Mouse (Mus musculus) liver, embryonic 14.5 days (tissue): ENCODE measurements around the gene Edc4. TPM values are rescaled to one million over a fixed set of nuclear protein-coding genes. Genes with fewer than 3 reads are reported as not detected.
A peak's percentile ranks its signal among the peaks of the same experiment; 100 is the strongest.

Source experiments
- ATAC-seq: fragments of 200-750 bp; cut with Nextera tagmentation; 2 replicates; pipeline ENCODE4 v1.8.0; 2017; ENCODE audit warnings: moderate number of reproducible peaks, mild to moderate bottlenecking, moderate library complexity; ENCODE audit not compliant: insufficient read depth
- DNase-seq, 3 experiments: peaks; one replicate each; pipeline ENCODE4 v3.0.0-alpha.2; 2012 to 2013; ENCODE audit warnings: low read depth in 3 of 3, low spot score in 3 of 3
- H3K27ac ChIP-seq: fragments of 300-500 bp; sonication (generic); 2 replicates; pipeline ENCODE4 v1.5.1; 2014; ENCODE audit warnings: moderate library complexity, mild to moderate bottlenecking, control low read depth, inconsistent platforms
- H3K27me3 ChIP-seq: fragments of 300-500 bp; sonication (generic); 2 replicates; pipeline ENCODE4 v1.6.1; 2014; ENCODE audit warnings: mild to moderate bottlenecking, low read length, moderate library complexity; ENCODE audit not compliant: control insufficient read depth, insufficient read depth
- H3K36me3 ChIP-seq: fragments of 300-500 bp; sonication (generic); replicated peaks from 2 replicates; pipeline ENCODE4 v1.6.1; 2014; ENCODE audit warnings: low read depth; ENCODE audit not compliant: control insufficient read depth, insufficient read depth
- H3K4me1 ChIP-seq, 2 experiments: fragments of 200-500 bp in 1 of 2; fragments of 300-500 bp in 1 of 2; sonication (generic) in 1 of 2; replicated peaks; 2 replicates each; pipeline ENCODE4 v1.6.1; 2012 to 2014; ENCODE audit warnings: antibody characterized with exemption in 1 of 2, inconsistent platforms in 1 of 2, low read length in 1 of 2; ENCODE audit not compliant: control insufficient read depth in 2 of 2, insufficient read depth in 2 of 2
- H3K4me2 ChIP-seq: fragments of 300-500 bp; sonication (generic); 2 replicates; pipeline ENCODE4 v1.6.1; 2014; ENCODE audit warnings: low read depth, mild to moderate bottlenecking, control low read depth, moderate library complexity
- H3K4me3 ChIP-seq, 2 experiments: fragments of 200-500 bp in 1 of 2; fragments of 300-500 bp in 1 of 2; sonication (generic) in 1 of 2; 2 replicates each; pipeline ENCODE4 v1.5.1; 2012 to 2014; ENCODE audit warnings: low read depth in 2 of 2, low read length in 2 of 2, mild to moderate bottlenecking in 2 of 2, control low read depth in 1 of 2, inconsistent platforms in 1 of 2, moderate library complexity in 1 of 2; ENCODE audit not compliant: insufficient read depth in 1 of 2
- H3K9ac ChIP-seq: fragments of 300-500 bp; sonication (generic); replicated peaks from 2 replicates; pipeline ENCODE4 v1.6.1; 2014; ENCODE audit warnings: mild to moderate bottlenecking, control low read depth, moderate library complexity
- H3K9me3 ChIP-seq: fragments of 300-500 bp; sonication (generic); 2 replicates; pipeline ENCODE4 v1.6.1; 2016; ENCODE audit warnings: low read length, mixed read lengths; ENCODE audit not compliant: control insufficient read depth
- CTCF ChIP-seq: IDR thresholded peaks from 2 replicates; pipeline ENCODE4 v1.5.1; 2016; ENCODE audit warnings: antibody characterized with exemption, low read depth, control low read depth
- EP300 ChIP-seq: IDR thresholded peaks from 2 replicates; pipeline ENCODE4 v1.6.1; 2016; ENCODE audit warnings: antibody characterized with exemption, low read depth
- WGBS: fragments of 180-500 bp; shearing (Covaris S2); extraction: QIAGEN DNeasy Blood & Tissue Kit; methylation state at CpG from one replicate; pipeline ENCODE4 v1.1.7; 2014; ENCODE audit not compliant: insufficient replicate concordance; 5-methylcytosine and 5-hydroxymethylcytosine counted together
- polyA plus RNA-seq, 2 experiments: library from polyadenylated mRNA; depleted of rRNA in 1 of 2; stranded (reverse) in 1 of 2; unstranded in 1 of 2; fragments of >200 nt; fragmentation: Nextera tagmentation in 1 of 2; extraction: Ambion mirVana in 1 of 2; gene quantifications; 2 replicates each; pipeline versions ENCODE4 v1.2.1 to v1.2.3; 2012 to 2014

Edc4 gene
- polyA plus RNA-seq, 2 experiments: 9.9 to 17.5 TPM

GRCm38 (mm10) chr8:105893339-105893738, 12.7 kb downstream of the Edc4 start, which contains the start of gene Nrn1l:
Gene Nrn1l, plus strand, starts transcription at chr8:105893567.
- peak; percentile 56 for ATAC-seq
- Histone ChIP-seq H3K36me3 (peaks cover 35% of the 10 kb centered on the region), H3K27me3 (no peaks in the 10 kb centered on the region), H3K27ac (no peak within 1 kb of the TSS), H3K9me3 (no peaks in the 10 kb centered on the region), H3K9ac (no peak within 1 kb of the TSS), H3K4me3 (no peak within 1 kb of the TSS), H3K4me1 (no peaks in the 10 kb centered on the region), H3K4me2 (no peak within 1 kb of the TSS)
- peak in 1 of 3 experiments; percentile 20 for DNase-seq
- no peak for TF ChIP-seq CTCF
- TF ChIP-seq EP300: no peak
- WGBS: 41% methylated on average over 11 of the region's 11 CpGs

- 72% methylated on average over 9 of the region's 9 CpGs for WGBS
- TF ChIP-seq EP300 (no peak), CTCF (no peak)
- H3K9me3 ChIP-seq: no peaks in the 10 kb centered on the region
- DNase-seq: no peak
- no peak overlapping the region for H3K4me2 ChIP-seq
- no peaks in the 10 kb centered on the region for H3K27me3 ChIP-seq
- H3K27ac ChIP-seq: no peak overlapping the region
- no peaks in the 10 kb centered on the region for H3K36me3 ChIP-seq
- no peak overlapping the region for H3K4me3 ChIP-seq
- no peak for ATAC-seq
- H3K4me1 ChIP-seq: peaks cover 8 to 12% of the 10 kb centered on the region in 2 experiments
- H3K9ac ChIP-seq: no peak overlapping the region
Observed at GRCm38 (mm10) chr8:105897801-105898480, 17.3 kb downstream of the Edc4 start.

DNA sequence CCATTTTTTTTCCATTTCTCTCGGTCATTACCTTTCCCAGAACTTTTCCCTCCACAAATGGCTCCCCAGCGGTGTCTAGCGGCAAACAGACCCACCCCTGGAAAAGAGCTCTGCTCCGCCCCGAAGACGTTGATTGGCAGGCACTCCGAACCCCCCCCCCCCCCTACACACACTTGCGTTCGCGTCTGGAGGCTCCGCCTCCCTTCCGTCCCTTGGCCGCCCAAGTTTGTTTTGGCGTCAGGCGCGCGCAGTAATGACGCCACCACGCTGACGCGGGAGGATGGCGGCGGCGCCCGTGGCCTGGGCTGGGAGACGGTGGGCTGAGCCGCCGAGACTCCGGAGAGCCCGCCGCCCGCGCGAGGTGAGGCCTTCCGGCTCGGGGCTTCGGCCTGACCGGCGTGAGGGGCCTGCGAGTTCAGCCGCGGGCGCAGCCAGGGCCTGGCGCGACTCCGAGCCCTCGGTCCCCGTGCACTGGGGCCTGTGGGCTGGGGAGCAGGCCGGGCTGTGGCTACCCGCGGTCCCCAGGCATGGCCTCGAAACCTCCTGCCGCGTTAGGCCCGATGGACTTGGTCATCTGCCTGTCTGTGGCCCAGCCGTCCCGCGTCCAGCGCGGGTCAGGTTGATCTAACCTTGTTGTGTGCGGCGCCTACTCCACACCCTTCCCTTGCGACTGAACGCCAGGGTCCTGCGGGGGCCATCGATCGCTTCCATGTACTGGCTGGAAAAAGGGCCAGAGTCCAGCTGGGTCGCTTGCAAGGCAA, 19.7 kb downstream of the Edc4 start, which contains the start of gene Pskh1:
Gene Pskh1, plus strand, starts transcription at position 262 of the 761 bp plus-strand sequence.
- H3K27me3 ChIP-seq: no peaks in the 10 kb centered on the region
- H3K4me1 ChIP-seq: peaks cover 8 to 12% of the 10 kb centered on the region in 2 experiments
- H3K9ac ChIP-seq: peak within 1 kb of the TSS; percentile 100
- ATAC-seq: peak; percentile 94
- no peaks in the 10 kb centered on the region for H3K36me3 ChIP-seq
- H3K4me3 ChIP-seq: peak within 1 kb of the TSS; percentile 80 to 99
- peak within 1 kb of the TSS; percentile 94 for H3K27ac ChIP-seq
- H3K4me2 ChIP-seq: peak within 1 kb of the TSS; percentile 85
- TF ChIP-seq CTCF: 0 out of 2 replicates have a peak, but pooled peaks have one; percentile 17
- TF ChIP-seq EP300: no peak
- under 1% methylated on average over 68 of the region's 68 CpGs for WGBS
- DNase-seq: peak; percentile 86 to 89 (median 87)
- H3K9me3 ChIP-seq: no peaks in the 10 kb centered on the region

DNA sequence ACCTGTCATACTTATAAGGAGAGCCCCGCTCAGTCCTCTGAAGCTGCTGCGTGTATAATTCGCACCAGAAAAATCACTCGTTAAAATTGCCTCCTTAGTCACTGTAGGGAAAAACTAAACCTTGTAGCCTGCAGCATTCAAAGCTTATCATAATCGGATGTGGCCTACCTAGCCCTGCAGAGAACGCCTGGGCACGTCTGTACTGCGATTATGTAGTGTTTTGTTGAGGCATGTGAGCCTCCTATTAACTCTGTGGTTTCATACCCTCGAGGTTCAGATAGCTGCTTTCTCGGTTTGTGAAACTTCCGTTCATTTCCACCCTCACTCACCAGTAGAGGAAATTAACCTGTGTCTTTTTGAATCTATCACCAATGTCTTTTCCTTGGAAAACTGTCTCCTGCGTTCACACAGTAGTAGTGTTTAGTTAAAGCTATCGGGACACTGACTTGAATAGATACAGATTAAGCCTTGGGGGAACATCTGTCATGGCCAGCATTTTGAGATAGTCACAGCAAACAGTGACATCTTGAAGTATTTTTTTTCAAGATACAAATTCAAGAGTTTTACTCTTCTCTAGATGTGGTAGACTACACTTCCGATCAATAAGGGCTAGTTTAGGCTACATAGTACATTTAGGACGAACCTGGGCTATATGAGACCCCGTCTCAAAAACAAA, 20.4 kb downstream of the Edc4 start:
- peak; percentile 41 to 53 (median 42) for DNase-seq
- WGBS: 10% methylated on average over 16 of the region's 16 CpGs
- peak; percentile 58 for ATAC-seq

More for the DNA sequence above, 20.4 kb downstream of the Edc4 start:
- Histone ChIP-seq H3K27ac (peak overlapping the region; percentile 94), H3K9me3 (no peaks in the 10 kb centered on the region), H3K4me1 (peaks cover 8 to 12% of the 10 kb centered on the region in 2 experiments), H3K9ac (peak overlapping the region; percentile 100), H3K27me3 (no peaks in the 10 kb centered on the region), H3K4me2 (peak overlapping the region; percentile 85), H3K4me3 (peak overlapping the region; percentile 80 to 99), H3K36me3 (no peaks in the 10 kb centered on the region)
- TF ChIP-seq CTCF (no peak), EP300 (peak; percentile 41)
